Mouse (Mus musculus): Measurements from ENCODE around the gene Flii.

Flii gene

GRCm38 (mm10) chr11:60712639-60713255 is 14.3 kb downstream of the Flii start:
- DNase-seq, result no peak

- DNase-seq, result no peak
These were observed 15.0 kb downstream of the Flii start for GRCm38 (mm10) chr11:60712040-60712439.

GRCm38 (mm10) chr11:60711218-60711617 is 15.8 kb downstream of the Flii start:
- no peak for DNase-seq

GRCm38 (mm10) chr11:60709481-60710465 is 17.3 kb downstream of the Flii start:
- peak in 1 of 2 experiments; percentile 2 for DNase-seq

- peak in 1 of 2 experiments; percentile 1 for DNase-seq
These were observed 18.4 kb downstream of the Flii start for GRCm38 (mm10) chr11:60708631-60709030.

GRCm38 (mm10) chr11:60707672-60708071 is 19.4 kb downstream of the Flii start:
- DNase-seq, result peak; percentile 37 to 49

GRCm38 (mm10) chr11:60706696-60707480 is 20.2 kb downstream of the Flii start:
- DNase-seq, result peak; percentile 6

GRCm38 (mm10) chr11:60706076-60706475 is 21.0 kb downstream of the Flii start:
- peak in 1 of 2 experiments; percentile 2 for DNase-seq

GRCm38 (mm10) chr11:60705255-60705654 is 21.8 kb downstream of the Flii start:
- DNase-seq, result peak in 1 of 2 experiments; percentile 4

GRCm38 (mm10) chr11:60704023-60704880 is 22.8 kb downstream of the Flii start:
- peak; percentile 17 to 29 for DNase-seq

- DNase-seq, result peak; percentile 68 to 73
These were observed 23.9 kb downstream of the Flii start for GRCm38 (mm10) chr11:60703131-60703530.

GRCm38 (mm10) chr11:60701611-60702010 is 25.5 kb downstream of the Flii start:
- peak; percentile 23 to 26 for DNase-seq

GRCm38 (mm10) chr11:60700320-60701185 is 26.5 kb downstream of the Flii start:
- peak; percentile 7 to 23 for DNase-seq

- peak; percentile 89 to 93 for DNase-seq
These were observed 27.5 kb downstream of the Flii start, which contains the start of gene Llgl1 for GRCm38 (mm10) chr11:60699524-60700075. Gene Llgl1, plus strand, starts transcription at chr11:60699723.

GRCm38 (mm10) chr11:60698806-60699523 is 28.1 kb downstream of the Flii start:
- DNase-seq, result peak; percentile 42 to 47

- no peak for DNase-seq
These were observed 29.5 kb downstream of the Flii start for GRCm38 (mm10) chr11:60697561-60697960.

GRCm38 (mm10) chr11:60696165-60696564 is 30.9 kb downstream of the Flii start:
- peak in 1 of 2 experiments; percentile 2 for DNase-seq
